Mouse (Mus musculus) layer of hippocampus, postnatal 14 days (tissue): ENCODE results near the gene Cxcl17. TPM values are rescaled to one million over a fixed set of nuclear protein-coding genes. Genes with fewer than 3 reads are reported as not detected.

Experiments
- DNase-seq, 2 experiments: peaks; one replicate each; pipeline ENCODE4 v3.0.0; 2021 to 2022; ENCODE audit warnings: low spot score in 2 of 2, mixed read lengths in 1 of 2
- total RNA-seq, 2 experiments: library from RNA; stranded (reverse); gene quantifications; 2 replicates each; pipeline ENCODE4 v1.2.3; 2021

Cxcl17 gene
- total RNA-seq, 2 experiments from 2014 or later = not detected

DNA sequence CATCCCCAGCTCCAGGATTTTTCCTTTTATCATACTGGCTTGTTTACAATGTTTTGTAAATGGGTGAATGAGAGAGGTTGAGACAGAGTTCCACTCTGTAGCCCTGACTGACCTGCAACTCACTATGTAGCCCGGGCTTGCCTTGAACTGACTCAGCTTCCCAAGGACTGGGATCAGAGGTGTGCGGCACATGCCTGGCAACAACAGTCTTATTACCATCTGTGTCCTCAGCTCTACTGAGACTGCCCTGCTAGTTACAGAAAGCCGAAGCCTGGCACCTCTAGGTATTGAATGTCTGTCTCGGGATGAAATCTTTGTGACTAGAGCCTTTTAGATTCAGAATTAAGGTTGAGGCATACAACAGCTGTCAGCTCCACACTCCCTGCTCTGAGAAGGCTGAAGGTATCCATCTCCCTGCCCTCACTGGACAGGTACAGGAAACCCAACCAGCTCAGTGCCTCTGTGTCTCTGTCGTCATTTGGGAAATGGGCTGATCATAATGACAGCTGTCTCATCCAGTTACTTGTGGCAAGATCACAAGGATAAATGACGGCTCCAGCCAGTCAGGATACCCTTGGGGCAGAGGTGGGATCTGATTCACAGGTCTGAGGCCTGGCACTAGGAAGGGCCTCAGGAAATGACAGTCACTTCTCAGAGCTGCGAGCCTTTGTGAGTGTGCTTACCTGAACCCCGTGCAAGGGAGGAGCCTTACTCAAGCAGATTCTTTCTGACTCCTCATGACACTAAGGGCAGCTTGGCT lies 19.1 kb downstream of the Cxcl17 start:
- DNase-seq = no peak

- no peak for DNase-seq
These were observed 19.8 kb downstream of the Cxcl17 start for GRCm38 (mm10) chr7:25392851-25393250.

DNA sequence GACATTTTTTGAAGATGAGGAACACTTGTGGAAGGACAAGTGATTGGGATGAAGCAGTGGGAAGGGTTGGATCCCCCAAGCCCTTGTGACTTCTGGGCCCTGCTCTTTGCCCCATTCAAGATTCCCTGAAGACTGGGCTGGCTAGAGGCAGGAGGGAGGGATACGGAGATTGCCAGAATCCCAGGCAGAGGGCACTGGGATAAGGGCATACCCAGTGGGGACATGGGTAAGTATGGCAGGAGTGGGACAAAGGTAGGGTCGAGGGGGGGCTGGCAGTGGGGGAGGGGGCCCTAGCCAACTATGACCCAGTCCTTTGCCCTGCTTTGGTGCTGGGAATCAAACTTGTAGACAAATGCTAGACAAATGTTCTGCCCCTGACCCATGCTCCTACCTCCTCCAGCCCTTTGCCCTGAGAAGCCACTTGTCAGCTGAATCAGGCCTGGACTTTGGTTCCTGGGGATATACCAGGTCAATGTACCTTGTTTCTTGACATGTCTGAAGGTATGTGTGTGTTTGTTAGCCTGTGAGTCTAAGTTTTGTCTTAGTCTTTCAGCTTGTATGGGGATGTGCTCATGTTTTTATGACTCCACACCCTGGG lies 20.7 kb downstream of the Cxcl17 start:
- DNase-seq = no peak

GRCm38 (mm10) chr7:25390986-25391385 lies 21.7 kb downstream of the Cxcl17 start:
- DNase-seq = no peak

- DNase-seq = no peak
These were observed 22.5 kb downstream of the Cxcl17 start for GRCm38 (mm10) chr7:25390054-25390770.

DNA sequence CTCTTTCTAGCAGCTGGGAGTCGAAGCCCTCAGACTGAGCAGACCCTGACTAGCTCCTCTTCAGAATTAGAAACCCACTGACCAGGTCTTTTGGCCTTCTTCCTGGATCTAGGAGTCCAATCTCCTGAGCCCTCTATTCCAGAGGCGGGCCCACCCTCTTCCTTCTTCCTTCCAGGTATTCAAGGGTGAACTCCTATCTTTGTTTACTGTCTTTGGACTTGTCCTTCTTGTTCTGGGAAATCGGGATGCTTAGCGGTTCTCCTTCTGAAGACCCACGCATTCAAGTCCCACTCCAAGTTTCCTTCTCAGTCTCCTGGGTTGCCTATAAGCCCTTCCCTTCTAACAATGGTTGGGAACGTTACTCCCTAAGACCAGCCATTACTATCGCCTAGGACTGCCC lies 23.8 kb downstream of the Cxcl17 start:
- no peak for DNase-seq

DNA sequence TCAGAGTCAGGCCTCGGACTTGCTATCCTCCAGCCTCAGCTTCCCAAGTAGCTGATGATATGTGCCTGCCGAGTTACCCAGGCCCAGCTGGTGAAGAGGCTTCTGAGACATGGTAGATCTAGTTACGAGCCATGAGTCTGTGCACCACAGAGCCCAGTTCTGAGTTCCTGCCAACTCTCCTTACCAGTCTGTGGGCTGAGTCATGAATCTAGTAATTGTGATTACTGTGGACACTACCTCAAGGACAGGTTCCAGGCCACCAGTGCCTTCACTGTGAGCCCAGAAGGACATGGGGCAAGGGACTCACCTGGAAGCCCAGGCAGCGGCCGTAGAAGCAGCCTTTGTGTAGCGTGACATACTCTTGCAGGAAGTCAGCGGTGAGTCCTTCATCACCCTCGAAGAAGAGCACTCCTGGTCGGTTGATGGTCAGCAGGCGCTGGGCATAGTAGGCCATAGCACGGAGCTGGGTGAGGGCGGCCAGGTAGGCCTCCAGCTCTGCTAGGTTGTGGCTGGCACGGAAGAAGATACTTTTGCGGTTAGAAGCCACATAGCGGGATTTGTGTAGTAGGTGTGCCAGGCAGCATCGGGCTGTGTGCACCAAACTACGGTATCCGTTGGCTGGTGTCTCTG lies 24.8 kb downstream of the Cxcl17 start:
- DNase-seq = no peak

GRCm38 (mm10) chr7:25385850-25386555 lies 26.7 kb downstream of the Cxcl17 start:
- peak in 1 of 2 experiments; percentile 56 for DNase-seq

GRCm38 (mm10) chr7:25385259-25385658 lies 27.4 kb downstream of the Cxcl17 start:
- no peak for DNase-seq

DNA sequence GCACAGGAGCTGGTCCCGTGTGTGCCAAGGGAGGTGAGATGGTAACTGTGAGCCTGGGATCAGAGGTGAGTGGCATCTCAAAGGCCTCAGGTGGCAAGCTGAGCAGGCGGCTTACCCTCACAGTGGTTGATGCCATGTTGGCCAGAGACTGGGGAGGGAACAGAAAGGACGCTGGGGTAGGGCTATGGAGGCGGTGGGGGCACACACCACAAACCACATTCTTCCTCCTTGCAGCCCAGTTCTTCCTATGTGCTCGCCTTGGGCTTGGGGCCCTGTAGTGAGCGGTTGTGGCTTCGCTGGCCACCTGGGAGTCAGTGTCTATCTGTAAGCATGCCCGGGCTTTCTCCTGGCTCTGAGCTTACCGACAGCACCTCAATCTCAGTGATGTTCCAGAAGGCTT lies 27.9 kb downstream of the Cxcl17 start:
- no peak for DNase-seq

DNA sequence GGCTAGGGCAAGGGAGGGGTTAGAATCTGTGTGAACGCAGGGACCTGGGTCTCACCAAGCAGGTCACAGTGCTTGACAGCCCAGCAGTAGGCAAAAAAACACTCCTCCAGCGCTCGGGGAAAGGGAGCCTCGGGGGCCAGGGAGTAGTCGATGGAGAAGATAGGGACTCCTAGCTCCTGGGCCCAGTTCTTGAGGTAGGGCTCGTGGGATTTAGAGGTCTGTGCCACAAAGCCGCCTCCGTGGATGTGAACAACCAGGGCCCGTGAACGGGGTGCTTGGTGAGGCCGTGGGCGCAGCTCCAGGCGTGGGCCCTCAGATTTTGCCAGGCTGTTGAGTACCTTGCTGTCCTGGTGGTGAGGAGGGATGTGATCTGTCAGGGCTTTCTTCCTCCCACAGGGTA lies 28.4 kb downstream of the Cxcl17 start:
- DNase-seq = no peak

- no peak for DNase-seq
These were observed 28.8 kb downstream of the Cxcl17 start for GRCm38 (mm10) chr7:25383891-25384290.

GRCm38 (mm10) chr7:25383385-25383784 lies 29.3 kb downstream of the Cxcl17 start:
- DNase-seq = no peak

GRCm38 (mm10) chr7:25382541-25382940 lies 30.1 kb downstream of the Cxcl17 start:
- DNase-seq = no peak

GRCm38 (mm10) chr7:25381284-25381680 lies 31.4 kb downstream of the Cxcl17 start:
- DNase-seq = no peak

DNA sequence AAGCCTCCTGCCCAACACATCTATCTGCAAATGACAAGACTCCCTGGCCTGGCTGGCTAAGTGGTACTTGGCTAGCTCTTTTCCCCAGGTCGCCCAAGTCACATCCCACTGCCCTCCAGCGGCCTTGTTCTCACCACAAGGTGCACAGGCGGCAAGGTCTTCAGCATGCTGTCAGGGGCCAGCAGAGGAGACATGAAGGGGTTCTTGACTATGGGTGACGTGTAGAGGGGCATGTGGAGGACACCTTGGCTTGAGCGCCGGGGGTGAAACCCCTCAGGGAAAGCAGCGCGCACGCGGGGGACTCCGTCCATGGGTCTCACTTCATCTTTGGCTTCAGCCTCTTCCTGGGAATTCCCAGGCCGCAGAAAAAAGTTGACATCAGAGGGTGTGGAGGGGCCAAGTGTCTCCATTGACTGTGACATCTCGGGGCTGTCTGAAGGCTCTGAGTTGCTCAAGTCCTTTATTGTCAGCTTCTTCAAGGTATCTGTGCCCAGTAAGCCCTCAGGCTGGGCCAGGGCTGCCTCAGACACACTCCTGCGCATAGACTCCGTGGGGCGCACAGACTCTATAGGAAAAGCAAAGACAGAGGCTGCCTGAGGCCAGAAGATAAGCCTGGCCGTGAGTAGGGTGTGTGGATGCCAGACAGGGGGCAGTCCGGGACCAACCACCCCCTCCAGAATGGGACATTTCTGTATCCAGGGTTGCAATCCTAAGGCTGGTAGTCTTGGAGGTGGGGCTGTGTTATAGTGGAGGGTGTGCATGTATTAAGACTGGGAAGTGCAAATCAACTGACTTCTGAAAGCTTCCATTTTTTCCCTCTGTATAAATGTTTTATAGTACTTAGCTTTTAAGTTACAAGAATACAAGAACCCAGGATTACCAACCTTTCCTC lies 32.0 kb downstream of the Cxcl17 start:
- no peak for DNase-seq

GRCm38 (mm10) chr7:25379551-25380351 lies 32.9 kb downstream of the Cxcl17 start:
- DNase-seq = peak in 1 of 2 experiments; percentile 57

GRCm38 (mm10) chr7:25378181-25379100 lies 34.2 kb downstream of the Cxcl17 start:
- DNase-seq = no peak
